8 mouse cellular contexts compared by ENCODE assay signal in genomic region chr2:125123477-125123852, GRCm38 (mm10). TPM values are rescaled to one million over a fixed set of nuclear protein-coding genes. Genes with fewer than 3 reads are reported as not detected.
DNase-seq lines count a peak whose midpoint lies in the region; ATAC-seq lines count a peak whose summit lies in the region.

Gene Myef2, minus strand, starts transcription at chr2:125123661.

- peak within 1 kb of the TSS; percentile 65 for H3K4me3 ChIP-seq in hindbrain, embryonic 12.5 days

- H3K4me2 ChIP-seq in hindbrain, embryonic 12.5 days (replicated peaks) = peak within 1 kb of the TSS; percentile 66

- H3K4me1 ChIP-seq in hindbrain, embryonic 12.5 days = peaks cover 18% of the 10 kb centered on the region

- peak within 1 kb of the TSS; percentile 93 for H3K27ac ChIP-seq in hindbrain, embryonic 12.5 days

- under 1% methylated on average over 41 of the region's 48 CpGs for WGBS in hindbrain, embryonic 12.5 days

- H3K9me3 ChIP-seq in hindbrain, embryonic 12.5 days (replicated peaks) = no peaks in the 10 kb centered on the region

- H3K27me3 ChIP-seq in hindbrain, embryonic 12.5 days = no peaks in the 10 kb centered on the region

- no peaks in the 10 kb centered on the region for H3K36me3 ChIP-seq in hindbrain, embryonic 12.5 days

- peak; percentile 94 for DNase-seq in NIH3T3 (ENCODE audit: low read depth)
- peak; percentile 82 for DNase-seq in cerebellum, adult 9-11 months
- DNase-seq in frontal cortex, postnatal 10 days (ENCODE audit: low spot score in 2 of 2) = peak; percentile 64 to 81
- peak; percentile 46 for DNase-seq in left cerebral cortex, adult 11 months (ENCODE audit: low spot score)
- DNase-seq in lung, postnatal 4 days = peak; percentile 88
- DNase-seq in retina, postnatal 1 day = peak; percentile 92
- DNase-seq in thymus, postnatal 4 days = peak; percentile 95

- H3K9ac ChIP-seq in hindbrain, embryonic 12.5 days = peak within 1 kb of the TSS; percentile 94

- ATAC-seq in hindbrain, embryonic 12.5 days (ENCODE audit: low FRiP score) = peak; percentile 87

RNA-seq across cellular contexts. Expression of gene Myef2, which starts in this region (rescaled TPM):
- 229 and 255 TPM in 2 replicates for polyA plus RNA-seq in hindbrain, embryonic 12.5 days (2016; fragmentation: Nextera tagmentation; extraction: Ambion mirVana)

Comparison
In these comparisons a context has a peak if more than half of its experiments do, and no peak if none do; other contexts are left out.
1. Peak in every context shown above with its lines: DNase-seq, ATAC-seq, H3K4me3 ChIP-seq and H3K27ac ChIP-seq.